Mouse (Mus musculus) kidney, postnatal 25 days (tissue): ENCODE measurements at regions not wholly inside any gene's neighbourhood (a gene's known extent, or its start where the extent isn't known, plus 50 kb on each side); places are given as distances from the start of the nearest gene placed in this dataset.
"Not testable (repeated sequence)": the region's sequence is repeated elsewhere in the genome, so short reads cannot be mapped to it uniquely, and the experiment has no call there.

ENCODE experiments used
- DNase-seq, 2 experiments: peaks; one replicate each; pipeline ENCODE4 v3.0.0; 2021; ENCODE audit warnings: mixed read lengths in 2 of 2

DNA sequence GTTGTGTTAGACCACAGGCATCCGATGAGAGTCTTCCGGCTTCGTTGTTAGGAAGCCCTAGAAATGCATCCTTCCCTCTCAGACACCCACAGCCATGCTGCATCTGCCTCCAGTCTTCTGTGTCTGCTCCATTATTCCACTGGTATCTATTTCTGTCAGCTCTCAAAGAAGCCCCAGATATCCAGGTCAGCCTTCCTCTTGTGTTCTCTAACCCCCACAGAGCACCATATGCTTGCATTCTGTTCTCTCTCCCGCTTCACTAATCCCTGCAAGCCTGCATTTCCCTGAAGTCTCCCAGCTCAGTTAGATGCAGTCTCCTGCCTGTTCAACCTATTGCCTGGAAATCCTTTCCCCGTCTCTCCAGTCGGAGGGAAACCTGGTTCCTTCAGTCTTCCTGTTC is 53.6 kb upstream of the Wdfy3 start:
- DNase-seq: no peak

DNA sequence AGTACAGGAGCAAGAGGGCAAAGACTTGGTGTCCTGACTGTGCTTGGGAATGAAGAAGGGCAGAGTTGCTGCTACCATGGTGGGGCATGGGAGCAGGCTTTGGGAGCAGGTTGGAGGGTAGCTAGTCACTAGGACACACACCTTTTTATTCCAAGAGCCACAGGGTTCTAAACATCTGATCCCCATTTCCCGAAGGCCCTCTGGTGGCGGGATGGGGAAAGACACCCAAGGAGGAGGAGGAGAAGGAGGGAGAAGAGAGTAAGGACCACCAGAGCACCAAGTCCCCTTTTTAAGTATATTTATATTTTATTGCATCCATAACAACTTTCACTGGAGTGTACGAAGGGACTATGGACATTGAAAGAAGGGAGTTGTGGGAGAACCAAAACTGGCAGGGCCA is 57.0 kb upstream of the Wdfy3 start:
- peak; percentile 40 to 61 for DNase-seq

DNA sequence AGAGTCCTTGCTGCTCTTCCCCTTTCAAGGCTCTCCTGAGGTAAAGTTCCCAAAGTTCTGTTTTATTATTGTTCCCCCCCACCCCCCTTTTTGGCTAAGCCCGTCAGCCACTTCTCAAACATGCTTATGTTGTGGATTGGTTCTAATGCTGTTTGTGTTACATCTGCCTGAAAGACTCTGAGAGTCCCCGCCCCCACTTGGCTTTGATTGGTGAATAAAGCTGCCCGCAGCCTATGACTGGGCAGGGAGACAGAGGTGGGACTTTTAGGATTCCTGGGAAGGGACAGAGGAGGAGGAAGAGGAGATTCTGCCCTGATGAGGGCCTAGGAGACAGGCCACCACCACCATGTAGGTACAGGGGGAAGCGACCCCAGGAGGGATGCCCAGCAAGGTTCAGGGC is 78.3 kb upstream of the Wdfy3 start:
- no peak for DNase-seq

DNA sequence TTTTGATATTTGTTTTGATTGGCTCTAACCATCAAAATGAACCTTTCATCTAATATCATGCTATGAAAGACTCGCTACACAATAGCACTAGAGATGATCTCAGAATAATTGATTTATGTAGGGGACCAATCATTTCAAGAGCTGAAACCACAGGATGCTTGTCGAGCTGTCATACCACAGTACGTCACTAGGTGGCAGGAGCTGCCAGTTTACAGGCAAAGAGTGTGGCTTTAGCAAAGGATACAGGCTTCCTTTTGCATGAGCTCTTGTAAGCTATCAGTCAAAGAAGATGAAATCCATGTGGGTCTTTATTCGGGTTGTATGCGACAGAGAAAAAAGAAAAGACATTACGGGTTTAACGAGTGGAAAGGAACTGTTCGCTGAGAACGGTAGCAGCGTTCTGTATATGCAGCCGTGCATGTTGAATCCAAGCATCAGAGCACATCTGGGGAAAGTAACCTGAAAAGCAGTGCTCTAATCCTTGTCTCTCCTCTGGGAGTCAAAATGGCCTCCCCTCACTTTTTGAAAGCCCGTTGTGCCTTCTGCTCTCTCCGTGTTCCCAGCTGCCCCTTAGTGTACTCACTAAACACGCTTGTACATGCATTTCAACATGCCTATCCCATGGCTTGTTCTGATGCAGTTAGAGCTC is 79.9 kb upstream of the Wdfy3 start:
- peak; percentile 68 to 84 for DNase-seq

DNA sequence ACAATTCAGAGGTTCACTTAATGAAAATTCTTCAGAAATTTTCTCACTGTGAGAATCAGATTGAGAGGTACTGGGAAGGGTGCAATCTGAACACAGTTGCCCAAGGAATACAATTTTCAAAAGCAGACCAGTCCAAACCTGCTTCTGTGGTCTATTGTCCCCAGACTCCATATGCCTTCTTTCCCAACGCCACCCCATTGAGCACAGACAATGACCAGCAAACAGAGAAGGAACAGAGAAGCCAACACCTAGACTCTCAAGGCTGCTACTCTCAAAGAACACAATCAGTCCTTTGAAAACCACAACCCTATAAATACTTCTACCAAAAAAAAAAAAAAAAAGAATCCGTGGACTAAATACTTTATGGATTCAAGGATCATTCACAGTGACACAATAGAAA is 89.9 kb upstream of the Wdfy3 start:
- DNase-seq: no peak

DNA sequence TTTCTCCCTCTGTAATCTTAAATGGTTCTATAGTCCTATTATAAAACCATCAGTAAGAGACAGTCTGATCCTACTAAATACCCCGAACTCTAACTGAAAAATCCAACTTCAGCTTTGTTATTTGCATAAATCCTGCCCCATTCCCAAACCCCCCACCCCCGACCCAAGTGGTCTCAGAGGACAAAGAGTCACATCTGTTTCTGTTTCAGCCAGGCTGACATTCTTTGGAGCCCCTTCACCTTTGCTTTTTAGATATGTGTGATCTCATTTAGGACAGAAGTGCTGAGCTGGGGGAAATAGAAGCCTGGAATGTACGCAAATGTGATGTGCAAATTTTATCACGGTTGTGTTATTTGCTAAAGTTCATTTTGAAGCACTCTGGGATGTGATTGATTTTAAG is 98.3 kb upstream of the Wdfy3 start:
- DNase-seq: no peak

DNA sequence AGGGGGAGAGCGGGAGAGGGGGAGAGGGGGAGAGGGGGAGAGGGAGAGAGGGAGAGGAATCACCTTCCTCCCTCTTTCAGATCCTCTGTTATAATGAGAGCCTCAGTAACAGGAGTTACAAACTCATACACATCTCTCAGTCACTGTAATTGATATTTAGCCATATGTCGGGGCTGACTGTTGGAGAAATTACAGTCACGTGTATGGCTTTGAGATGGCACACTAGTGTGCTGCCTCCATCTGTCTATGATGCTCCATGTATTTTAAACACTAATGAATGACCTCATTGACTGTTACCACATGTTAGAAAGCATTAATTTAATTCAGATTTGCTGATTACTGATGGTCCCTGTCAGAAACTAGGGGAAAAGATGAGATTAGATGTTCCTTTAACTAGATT is 102.1 kb upstream of the Wdfy3 start:
- no peak for DNase-seq

DNA sequence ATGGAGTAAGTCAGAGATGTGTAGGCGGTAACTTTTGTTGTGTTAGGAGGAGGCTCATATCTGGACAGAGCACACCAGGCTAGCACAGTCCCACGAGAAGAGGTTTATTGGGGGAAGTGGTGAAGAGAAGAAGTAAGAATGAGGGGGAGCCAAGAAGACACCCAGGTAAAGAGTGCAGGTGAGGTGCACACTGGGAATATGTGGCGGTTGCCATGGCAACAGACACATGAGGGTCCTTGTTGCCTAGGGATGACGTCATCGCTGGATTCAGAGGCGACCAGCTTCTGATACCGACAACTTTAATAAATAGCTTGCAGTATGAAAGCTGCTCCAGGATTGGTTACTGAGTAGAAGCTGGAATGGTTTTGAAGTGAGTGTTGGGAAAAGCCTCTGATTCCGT is 110.5 kb upstream of the Wdfy3 start:
- no peak for DNase-seq

DNA sequence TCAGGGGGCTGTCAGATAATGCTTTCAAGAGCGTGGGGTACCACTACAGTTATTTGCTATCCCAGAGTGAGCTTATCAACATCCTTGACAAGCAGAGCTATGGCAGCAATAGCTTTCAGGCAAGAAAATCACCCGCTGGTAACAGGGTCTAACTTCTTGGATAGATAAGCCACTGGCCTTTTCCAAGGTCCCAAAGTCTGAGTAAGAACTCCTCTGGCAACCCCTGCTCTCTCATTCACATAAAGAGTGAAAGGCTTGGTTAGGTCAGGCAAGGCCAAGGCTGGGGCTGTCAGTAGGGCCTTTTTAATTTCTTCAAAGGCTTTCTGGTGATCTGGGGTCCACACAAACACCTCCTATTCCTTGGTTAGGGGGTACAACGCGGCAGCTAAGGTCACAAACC is 119.2 kb upstream of the Wdfy3 start:
- DNase-seq: not testable (repeated sequence)

DNA sequence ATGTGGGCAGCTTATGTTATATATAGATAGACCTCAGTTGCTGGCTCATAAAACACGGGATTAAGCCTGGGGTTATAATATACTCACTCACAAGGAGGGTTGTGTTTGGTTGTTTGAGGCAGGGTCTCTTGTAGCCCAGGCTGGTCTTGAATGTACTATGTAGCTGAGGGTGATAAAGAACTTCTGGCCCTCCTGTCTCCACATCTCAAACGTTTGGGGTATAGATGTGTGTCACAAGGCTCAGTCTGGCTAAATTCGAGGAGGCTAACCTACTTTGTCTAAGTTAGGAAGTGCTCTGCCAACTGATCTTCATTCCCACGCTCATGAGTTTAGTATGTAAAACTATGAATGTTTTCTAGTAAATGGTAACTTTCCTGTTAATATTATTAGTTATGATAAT is 136.7 kb upstream of the Wdfy3 start:
- DNase-seq: no peak

DNA sequence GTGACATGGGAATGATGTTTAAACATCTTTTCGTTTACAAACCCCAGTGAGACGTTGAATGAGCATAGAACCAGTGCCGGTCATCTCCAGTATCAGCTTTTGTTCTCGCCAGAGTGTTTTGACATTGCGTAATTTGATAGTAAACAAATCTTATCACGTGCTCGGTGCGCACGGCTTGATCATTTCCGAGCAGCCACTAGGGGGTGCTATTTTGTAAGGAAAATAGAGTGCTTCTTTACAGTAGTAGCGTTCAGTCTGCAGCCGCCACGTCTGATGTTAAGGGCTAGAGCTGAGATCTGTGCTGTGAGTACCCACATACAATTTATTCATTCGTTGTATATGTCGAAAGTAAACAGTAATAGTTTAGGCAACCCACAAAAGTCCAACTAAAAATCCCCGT is 137.2 kb upstream of the Wdfy3 start:
- peak; percentile 75 to 87 for DNase-seq

DNA sequence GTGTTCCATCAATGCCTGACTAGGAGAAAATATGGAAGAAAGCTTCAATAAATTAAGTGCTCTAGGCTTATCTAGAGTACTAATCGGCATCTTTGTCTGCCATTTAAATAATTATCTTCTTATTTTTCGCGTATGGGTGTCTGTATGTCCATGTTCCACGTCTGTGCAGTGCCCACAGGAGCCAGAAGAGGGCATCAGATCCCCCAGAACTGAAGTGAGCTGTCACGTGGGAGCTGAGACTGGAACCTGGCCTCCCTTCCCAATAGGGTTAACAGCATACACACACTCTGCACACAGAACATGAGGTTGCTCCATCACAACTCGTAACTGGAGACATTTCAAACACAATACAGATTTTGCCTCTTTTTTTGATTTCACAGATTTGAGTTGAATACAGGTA is 143.4 kb upstream of the Wdfy3 start:
- peak in 1 of 2 experiments; percentile 44 for DNase-seq

DNA sequence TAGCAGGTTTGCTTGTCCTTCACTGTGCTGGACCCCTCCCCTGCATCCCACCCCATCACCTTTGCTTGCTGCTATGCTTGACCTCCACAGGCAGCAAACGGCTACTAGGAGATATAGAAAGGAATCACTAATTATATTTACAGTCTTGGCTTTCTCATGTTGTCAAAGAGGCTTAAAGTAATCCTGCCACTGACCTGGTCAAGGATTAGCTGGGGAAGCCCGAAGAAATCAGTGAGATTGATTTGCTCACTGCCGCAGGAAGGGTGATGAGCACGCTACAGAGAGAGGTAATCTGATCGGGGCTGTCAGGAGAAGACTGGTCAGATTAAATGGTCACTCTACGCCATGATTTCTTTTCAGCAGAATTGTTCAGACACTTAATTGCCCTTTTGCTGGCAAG is 157.4 kb upstream of the Wdfy3 start:
- no peak for DNase-seq

DNA sequence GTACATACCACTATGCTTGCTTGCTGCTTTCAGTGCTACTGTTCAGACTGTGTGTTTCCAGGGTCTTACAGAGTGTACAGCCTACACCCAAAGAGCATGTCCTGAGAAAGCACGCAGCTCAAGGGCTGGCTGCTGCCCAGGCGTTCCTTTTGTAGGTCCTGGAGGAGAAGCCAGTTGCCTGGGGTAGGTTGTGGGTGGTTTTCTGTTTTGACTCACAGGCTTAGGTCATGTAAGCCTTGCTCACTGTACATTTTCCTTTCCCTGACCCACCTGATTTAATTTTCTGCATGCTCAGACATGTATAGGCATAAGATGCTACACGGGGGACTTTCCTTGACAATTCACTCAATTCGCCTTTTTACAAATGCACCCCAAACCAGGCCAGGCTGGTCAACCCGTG is 172.9 kb upstream of the Wdfy3 start:
- no peak for DNase-seq

DNA sequence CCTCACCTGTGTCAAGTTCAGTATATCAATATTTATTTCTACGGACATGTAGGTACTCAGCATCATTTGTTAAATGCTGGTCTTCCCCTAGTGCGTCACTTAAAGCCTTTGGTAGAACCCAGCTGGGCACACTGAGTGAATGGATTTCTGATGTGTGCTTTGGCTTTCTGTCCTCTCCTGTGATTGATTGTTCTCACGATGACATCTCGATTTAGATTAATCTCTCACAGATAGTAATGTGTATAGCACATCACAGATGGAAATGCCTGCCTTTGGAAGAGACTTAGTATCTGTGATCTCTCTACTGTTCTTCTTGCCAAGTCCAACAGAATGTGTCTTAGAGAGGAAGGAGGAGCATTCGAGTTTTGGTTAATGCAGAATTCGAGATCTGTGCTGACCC is 175.0 kb upstream of the Wdfy3 start:
- no peak for DNase-seq

DNA sequence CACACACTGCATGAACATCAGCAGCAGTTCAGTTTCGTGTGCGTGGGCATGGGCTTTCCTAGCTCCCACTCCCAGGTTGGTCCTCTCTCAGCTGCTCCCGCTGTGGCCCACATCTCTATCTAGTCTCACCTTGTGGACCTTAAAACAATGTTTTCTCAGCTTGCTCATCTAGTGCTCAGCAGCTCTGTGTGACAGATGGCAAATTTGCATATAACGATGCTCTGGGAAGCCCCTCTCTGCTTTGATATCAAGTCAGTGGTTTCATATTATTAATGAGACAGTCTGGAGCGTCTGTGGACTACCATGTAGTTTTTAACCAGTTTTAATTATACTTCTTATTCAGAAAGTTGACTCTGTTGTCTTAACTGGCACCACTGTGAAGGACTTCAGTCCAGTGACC is 179.0 kb upstream of the Wdfy3 start:
- no peak for DNase-seq

DNA sequence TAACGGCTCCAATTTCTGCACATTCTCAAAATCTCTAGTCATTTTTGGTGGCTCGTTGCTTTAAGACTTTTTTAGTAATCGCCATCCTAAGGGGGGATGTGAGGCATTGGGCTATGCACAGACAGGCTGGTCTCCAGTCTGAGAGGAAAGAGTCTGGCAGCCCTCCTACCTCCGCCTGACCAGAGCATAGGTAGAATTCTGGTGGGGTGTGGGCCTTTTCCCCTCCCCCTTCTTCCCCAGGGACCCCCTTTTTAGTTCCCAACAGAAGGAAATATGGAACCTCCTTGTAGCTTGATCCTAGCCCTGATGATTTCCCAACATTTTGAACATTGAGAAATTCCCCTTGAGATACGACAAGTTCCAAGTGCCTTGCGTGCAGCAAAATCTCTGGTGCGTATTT is 181.4 kb upstream of the Wdfy3 start:
- DNase-seq: no peak

DNA sequence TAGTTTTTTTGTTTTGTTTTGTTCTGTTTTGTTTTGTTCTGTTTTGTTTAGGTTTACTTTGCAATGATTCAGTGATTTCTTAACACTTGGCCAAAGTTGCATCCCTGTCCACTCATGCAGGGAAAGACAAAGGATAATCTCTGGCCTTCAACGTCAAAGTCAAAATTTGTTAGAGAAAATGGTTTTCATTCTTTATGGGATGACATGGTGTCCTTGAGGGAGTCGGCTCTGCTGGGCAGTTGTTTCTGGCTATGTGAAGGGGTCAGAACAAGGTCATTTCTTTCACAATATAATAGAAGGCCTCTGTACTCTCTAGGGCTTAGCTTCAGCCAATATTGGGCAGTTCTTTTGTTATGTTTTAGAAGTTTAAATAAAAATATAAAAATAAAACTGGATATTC is 184.1 kb upstream of the Wdfy3 start:
- no peak for DNase-seq

DNA sequence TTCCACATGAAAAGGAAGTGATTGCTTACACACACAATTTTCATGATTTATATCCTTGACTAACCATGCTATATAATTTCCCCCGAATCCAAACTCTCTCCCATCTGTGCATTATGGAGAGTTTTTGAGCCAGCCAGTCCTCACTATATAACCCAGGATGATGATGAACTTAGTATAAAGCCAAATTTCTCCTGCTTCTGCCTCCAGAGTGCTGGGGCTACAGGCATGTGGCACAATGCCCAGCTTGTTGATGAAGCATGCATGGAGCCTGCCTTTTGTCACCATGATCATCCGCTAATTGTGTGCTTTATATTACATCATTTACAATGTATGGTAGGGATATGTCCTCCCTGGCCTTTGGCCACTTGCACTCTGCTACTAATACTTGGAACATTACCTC is 187.4 kb upstream of the Wdfy3 start:
- DNase-seq: no peak

DNA sequence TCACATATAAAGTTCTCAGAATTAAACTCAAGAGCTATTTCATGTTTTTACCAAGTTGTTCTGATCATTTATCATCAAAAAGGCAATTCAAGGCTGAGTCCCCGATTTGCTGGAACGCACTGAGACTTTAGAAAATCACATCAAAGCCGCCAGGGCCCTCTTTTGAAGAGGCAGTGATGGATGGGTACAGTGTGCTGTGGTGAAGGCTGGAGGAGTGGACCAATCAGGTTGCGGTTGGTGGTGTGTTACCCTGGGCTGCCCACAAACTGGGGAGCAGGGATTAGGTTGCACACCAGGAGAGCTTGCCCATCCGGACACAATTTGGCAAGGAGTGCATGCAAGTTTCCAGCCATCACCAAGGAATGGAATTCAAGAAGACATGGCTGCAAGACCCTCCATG is 191.9 kb upstream of the Wdfy3 start:
- DNase-seq: no peak

DNA sequence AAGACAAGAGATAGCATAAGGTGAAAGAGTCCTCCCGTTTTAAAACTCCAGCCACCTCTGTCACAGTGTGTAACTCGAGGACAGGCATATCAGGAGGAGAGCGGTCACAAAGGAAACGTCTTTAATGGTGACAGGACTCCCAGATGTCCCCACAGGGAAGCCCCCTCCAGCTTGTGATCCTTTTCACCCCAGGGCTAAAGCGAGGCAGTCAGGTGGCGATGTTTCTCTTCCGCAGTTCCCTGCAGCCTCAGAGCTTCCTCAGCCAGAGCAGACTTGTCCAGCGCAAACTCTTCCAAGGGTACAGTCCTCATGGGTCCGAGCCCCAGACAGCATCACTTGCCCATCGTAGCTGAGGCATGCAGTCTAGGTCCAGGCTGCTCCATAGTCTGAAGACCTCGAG is 196.7 kb upstream of the Wdfy3 start:
- no peak for DNase-seq

DNA sequence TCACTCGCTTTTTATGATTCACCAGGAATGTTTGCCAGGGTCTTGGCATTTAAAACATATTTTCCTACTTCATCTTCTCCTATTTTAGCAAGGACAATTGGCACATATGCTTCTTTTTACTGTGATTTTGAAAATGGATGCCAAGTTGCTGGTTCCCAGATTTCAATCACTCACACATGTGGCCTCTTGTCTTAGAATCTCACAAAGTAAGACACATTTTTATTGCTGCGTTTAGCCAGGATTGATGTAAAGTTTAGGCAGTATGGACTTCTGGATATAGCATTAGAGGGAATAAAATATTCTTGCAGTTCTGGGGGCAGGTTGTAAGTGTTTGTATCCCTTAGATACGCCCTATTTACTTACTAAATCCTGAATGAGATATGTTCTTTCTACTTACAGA is 197.4 kb upstream of the Wdfy3 start:
- no peak for DNase-seq

DNA sequence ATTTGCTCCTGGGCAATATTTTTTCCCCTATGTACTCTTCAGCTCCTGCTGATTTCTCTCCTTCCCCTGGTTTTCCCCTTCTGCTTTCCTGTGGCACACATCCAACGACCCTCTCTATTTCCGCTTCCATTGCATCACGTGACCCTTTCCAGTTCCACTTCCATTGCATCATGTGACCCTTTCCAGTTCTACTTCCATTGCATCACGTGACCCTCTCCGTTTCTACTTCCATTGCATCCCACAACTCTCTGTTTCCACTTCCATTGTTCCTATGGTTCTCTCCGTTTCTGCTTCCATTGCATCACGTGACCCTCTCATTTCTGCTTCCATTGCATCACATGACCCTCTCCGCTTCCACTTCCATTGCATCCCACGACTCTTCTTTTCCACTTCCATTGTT is 199.5 kb upstream of the Wdfy3 start:
- DNase-seq: no peak

DNA sequence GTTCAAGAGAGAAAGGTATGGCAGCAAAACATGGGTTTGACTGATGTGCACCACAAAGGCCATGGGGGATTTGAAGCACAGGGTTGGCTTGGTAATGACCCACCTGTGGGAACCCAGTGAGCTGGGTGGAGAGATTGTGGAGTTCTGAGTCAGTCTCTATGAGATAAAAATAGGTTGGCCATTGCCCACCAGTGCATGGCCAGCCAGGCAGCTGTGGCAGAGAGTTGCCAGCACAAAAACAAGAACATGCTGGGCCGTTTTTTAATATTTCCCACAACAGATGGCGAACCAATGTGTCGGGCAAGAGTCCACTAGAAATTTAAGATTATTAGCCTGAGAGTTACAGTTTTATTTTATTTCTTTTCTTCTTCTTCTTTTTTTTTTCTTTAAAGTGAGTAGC is 205.6 kb upstream of the Arhgap24 start:
- DNase-seq: no peak

DNA sequence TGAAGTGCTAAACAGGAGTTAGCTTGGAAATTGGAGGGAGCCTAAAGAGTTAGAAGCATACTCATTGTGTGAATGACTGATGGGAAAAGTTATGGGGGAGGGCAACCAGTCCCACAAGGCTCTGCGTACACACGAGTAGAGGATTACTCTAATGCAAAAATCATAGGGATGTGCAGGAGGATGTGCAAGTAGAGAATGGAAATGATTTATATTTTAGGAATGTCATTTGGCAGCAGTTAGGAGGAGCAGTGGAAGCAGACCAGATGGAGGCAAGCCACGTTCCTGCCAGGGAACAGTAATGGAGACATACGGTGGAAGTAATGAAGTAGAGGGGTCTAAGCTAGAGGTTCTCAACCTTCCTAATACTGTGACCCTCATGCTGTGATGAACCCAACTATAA is 194.1 kb upstream of the Arhgap24 start:
- no peak for DNase-seq

DNA sequence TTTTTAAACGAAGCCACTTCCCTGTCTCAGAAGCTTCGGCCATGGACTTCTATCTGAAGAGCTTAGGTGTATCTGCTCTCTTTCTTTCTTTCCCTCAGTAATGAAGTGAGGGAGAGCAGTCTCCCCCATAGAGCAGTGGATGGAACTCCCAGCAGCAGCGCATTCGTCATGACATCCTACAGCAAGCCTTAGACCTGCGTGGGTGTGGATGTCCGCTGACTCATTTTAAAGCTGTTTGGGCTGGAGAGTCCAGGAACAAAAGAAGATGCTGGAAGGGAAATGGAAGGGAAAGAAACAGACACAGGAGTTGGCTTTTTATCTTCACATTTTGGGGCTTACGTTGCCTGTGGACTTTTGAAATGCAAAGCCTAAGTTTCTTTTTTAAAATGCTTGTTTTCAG is 190.3 kb upstream of the Arhgap24 start:
- no peak for DNase-seq
